Mouse (Mus musculus): Measurements from ENCODE around the gene Cpm.
"Not testable (repeated sequence)": the region's sequence is repeated elsewhere in the genome, so short reads cannot be mapped to it uniquely, and the experiment has no call there.

The Cpm gene

GRCm38 (mm10) chr10:117713466-117713865 is 84.2 kb downstream of the Cpm start:
- in situ Hi-C loops (cut with MboI, MseI): no loop called here

GRCm38 (mm10) chr10:117714048-117714545 is 84.8 kb downstream of the Cpm start:
- in situ Hi-C loops (cut with MboI, MseI): no loop called here

GRCm38 (mm10) chr10:117714928-117715500 is 85.7 kb downstream of the Cpm start:
- in situ Hi-C loops (cut with MboI, MseI): no loop called here

GRCm38 (mm10) chr10:117715654-117716053 is 86.4 kb downstream of the Cpm start:
- in situ Hi-C loops (cut with MboI, MseI): not testable (repeated sequence)

- in situ Hi-C loops (cut with MboI, MseI): no loop called here
These were observed 87.4 kb downstream of the Cpm start for GRCm38 (mm10) chr10:117716686-117717085.

GRCm38 (mm10) chr10:117717583-117717982 is 88.3 kb downstream of the Cpm start:
- in situ Hi-C loops (cut with MboI, MseI): no loop called here

GRCm38 (mm10) chr10:117718161-117719119 is 89.1 kb downstream of the Cpm start:
- in situ Hi-C loops (cut with MboI, MseI): no loop called here

- in situ Hi-C loops (cut with MboI, MseI): no loop called here
These were observed 94.9 kb downstream of the Cpm start for GRCm38 (mm10) chr10:117724136-117724718.

- in situ Hi-C loops (cut with MboI, MseI): no loop called here
These were observed 95.6 kb downstream of the Cpm start for GRCm38 (mm10) chr10:117724804-117725361.

- in situ Hi-C loops (cut with MboI, MseI): no loop called here
These were observed 96.4 kb downstream of the Cpm start for GRCm38 (mm10) chr10:117725671-117726070.

- in situ Hi-C loops (cut with MboI, MseI): no loop called here
These were observed 97.0 kb downstream of the Cpm start for GRCm38 (mm10) chr10:117726350-117726749.

- in situ Hi-C loops (cut with MboI, MseI): no loop called here
These were observed 97.6 kb downstream of the Cpm start for GRCm38 (mm10) chr10:117726888-117727385.

- in situ Hi-C loops (cut with MboI, MseI): no loop called here
These were observed 98.3 kb downstream of the Cpm start for GRCm38 (mm10) chr10:117727518-117728110.

- in situ Hi-C loops (cut with MboI, MseI): no loop called here
These were observed 99.3 kb downstream of the Cpm start for GRCm38 (mm10) chr10:117728574-117728973.

- in situ Hi-C loops (cut with MboI, MseI): no loop called here
These were observed 100.0 kb downstream of the Cpm start for GRCm38 (mm10) chr10:117729139-117729814.

- in situ Hi-C loops (cut with MboI, MseI): loop anchor here in 1 of 2 experiments (10.0 kb wide), 1 partner anchor 1165 kb away; no protein-coding TSS in a partner anchor
These were observed 100.8 kb downstream of the Cpm start for GRCm38 (mm10) chr10:117730140-117730539.

GRCm38 (mm10) chr10:117730637-117731203 is 101.4 kb downstream of the Cpm start:
- in situ Hi-C loops (cut with MboI, MseI): loop anchor here in 1 of 2 experiments (10.0 kb wide), 1 partner anchor 1166 kb away; no protein-coding TSS in a partner anchor

- in situ Hi-C loops (cut with MboI, MseI): loop anchor here in 1 of 2 experiments (10.0 kb wide), 1 partner anchor 1167 kb away; no protein-coding TSS in a partner anchor
These were observed 102.2 kb downstream of the Cpm start for GRCm38 (mm10) chr10:117731244-117732101.

GRCm38 (mm10) chr10:117732184-117732583 is 102.9 kb downstream of the Cpm start:
- in situ Hi-C loops (cut with MboI, MseI): loop anchor here in 1 of 2 experiments (10.0 kb wide), 1 partner anchor 1167 kb away; no protein-coding TSS in a partner anchor
